Mouse (Mus musculus): ENCODE results near the gene Xpo4. TPM values are rescaled to one million over a fixed set of nuclear protein-coding genes. Genes with fewer than 3 reads are reported as not detected.

Gene Xpo4
- 12.0 TPM in 2 replicates for polyA plus RNA-seq (2015; fragmentation: Nextera tagmentation; extraction: Ambion mirVana)

DNA sequence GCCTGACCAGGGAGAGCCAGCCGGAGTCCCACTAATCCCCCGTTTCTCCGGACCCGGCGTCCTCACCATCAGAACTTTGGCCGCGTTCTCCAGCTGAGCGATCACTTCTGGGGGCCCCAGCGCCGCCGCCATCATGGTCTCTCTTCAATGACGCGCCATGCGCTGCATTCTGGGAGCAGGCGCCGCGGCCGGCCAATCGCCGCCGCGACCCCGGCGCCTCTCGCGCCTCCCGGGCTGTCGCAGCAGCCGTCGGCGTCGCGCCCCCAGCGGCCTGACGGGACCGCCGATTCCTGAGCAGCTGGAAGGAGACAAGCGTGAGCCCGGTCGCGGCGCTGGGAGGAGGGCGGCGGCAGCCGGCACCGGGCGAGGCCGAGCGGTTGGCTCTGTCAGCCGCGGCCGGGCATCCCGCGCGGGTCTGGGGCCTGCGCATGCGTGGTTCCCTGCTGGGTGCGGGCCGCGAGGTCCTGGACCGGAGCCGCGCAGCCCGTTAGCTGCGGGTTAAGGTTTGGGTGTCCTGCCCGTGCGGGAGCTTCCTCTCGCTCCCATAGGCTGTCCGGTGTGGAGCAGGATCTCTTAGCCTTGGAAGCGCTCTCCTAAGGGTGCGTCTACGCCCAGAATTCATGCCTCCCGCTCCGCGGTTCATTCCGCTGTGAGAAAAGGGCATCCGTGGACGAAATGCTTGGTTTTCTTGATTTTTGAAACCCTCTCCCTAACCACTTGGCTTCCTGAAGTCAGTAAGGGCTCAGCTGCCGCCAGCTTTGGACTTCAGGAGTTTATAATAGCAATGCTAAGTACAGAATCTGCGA lies at the start of gene Xpo4:
Gene Xpo4 (minus strand): TSS at position 609 of the 806 bp plus-strand sequence.
- Histone ChIP-seq H3K4me3 (peak within 1 kb of the TSS; percentile 80), H3K4me2 (peak within 1 kb of the TSS; percentile 87), H3K9me3 (no peaks in the 10 kb centered on the region), H3K27me3 (replicated peaks) (no peaks in the 10 kb centered on the region), H3K9ac (peak within 1 kb of the TSS; percentile 92), H3K4me1 (peaks cover 24% of the 10 kb centered on the region), H3K36me3 (peaks cover 4% of the 10 kb centered on the region; the same call in 1 of the 2 replicates), H3K27ac (replicated peaks) (peak within 1 kb of the TSS; percentile 94)
- ATAC-seq (ENCODE audit: extremely low read depth, insufficient number of reproducible peaks, low FRiP score, low TSS enrichment) = peak; percentile 91
- under 1% methylated on average over 76 of the region's 80 CpGs for WGBS

DNA sequence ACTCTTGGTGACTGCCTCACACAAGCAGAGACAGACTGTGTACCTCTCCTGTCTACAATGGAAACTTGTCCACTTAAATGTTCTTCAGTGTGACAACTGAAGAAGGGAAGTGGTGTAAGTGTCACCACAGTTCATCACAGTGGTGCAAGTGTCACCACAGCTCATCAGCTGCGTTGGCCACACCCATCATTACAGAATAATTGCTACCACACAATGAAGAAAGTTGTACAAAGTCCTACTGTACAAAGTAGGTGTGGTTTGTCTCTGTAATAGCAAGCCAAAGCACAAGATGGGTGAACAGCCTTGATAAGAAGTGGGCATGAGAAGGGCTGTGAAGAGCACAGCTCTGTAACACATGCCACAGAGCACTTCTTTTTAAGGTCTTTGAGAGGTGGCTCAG lies 47.7 kb upstream of the Xpo4 start:
- no peak overlapping the region for H3K4me2 ChIP-seq
- no peak overlapping the region for H3K9ac ChIP-seq
- no peaks in the 10 kb centered on the region for H3K27me3 ChIP-seq (replicated peaks)
- peaks cover 24% of the 10 kb centered on the region for H3K36me3 ChIP-seq
- no peak for ATAC-seq (ENCODE audit: extremely low read depth, insufficient number of reproducible peaks, low FRiP score, low TSS enrichment)
- H3K27ac ChIP-seq (replicated peaks) = no peak overlapping the region
- no peaks in the 10 kb centered on the region for H3K9me3 ChIP-seq
- H3K4me3 ChIP-seq = no peak overlapping the region
- WGBS = 80% methylated on average over 1 of the region's 1 CpGs
- peaks cover 45% of the 10 kb centered on the region for H3K4me1 ChIP-seq

- Histone ChIP-seq H3K4me3 (no peak overlapping the region), H3K9me3 (no peaks in the 10 kb centered on the region), H3K27ac (replicated peaks) (no peak overlapping the region), H3K4me2 (no peak overlapping the region), H3K36me3 (peaks cover 18% of the 10 kb centered on the region), H3K27me3 (replicated peaks) (no peaks in the 10 kb centered on the region), H3K9ac (no peak overlapping the region), H3K4me1 (peaks cover 51% of the 10 kb centered on the region)
- WGBS = 84% methylated on average over 6 of the region's 6 CpGs
- no peak for ATAC-seq (ENCODE audit: extremely low read depth, insufficient number of reproducible peaks, low FRiP score, low TSS enrichment)
Observed at GRCm38 (mm10) chr14:57711059-57711458, 45.8 kb upstream of the Xpo4 start.

DNA sequence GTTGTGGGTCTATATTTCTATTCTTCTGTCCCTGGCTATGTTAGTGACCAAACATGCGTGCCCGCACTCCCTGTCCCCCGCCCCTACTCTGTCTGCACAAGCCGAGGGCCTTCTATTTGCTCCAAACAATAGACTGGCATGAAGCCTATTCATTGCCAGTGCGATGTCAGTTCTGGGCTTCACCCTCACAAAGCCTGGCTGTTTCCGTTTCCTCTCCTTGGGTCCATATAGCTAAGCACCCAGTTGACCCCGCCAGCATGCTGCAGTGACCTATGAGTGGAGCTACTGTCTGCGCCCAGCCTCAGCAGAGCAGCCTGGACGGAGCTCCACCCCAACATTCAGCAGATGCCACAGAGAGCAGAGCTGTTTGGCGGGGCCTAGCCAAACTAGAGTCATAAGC lies 43.9 kb upstream of the Xpo4 start:
- Histone ChIP-seq H3K4me2 (peak overlapping the region; percentile 42), H3K9ac (peak overlapping the region; percentile 29; the same call in 1 of the 2 replicates), H3K4me3 (no peak overlapping the region), H3K9me3 (no peaks in the 10 kb centered on the region), H3K27me3 (replicated peaks) (no peaks in the 10 kb centered on the region), H3K4me1 (peaks cover 55% of the 10 kb centered on the region), H3K36me3 (peaks cover 33% of the 10 kb centered on the region), H3K27ac (replicated peaks) (peak overlapping the region; percentile 78)
- 54% methylated on average over 10 of the region's 10 CpGs for WGBS
- no peak; the same call in 1 of the 2 replicates for ATAC-seq (ENCODE audit: extremely low read depth, insufficient number of reproducible peaks, low FRiP score, low TSS enrichment)

GRCm38 (mm10) chr14:57708580-57708979 lies 43.4 kb upstream of the Xpo4 start:
- WGBS = 61% methylated on average over 7 of the region's 7 CpGs
- no peak for ATAC-seq (ENCODE audit: extremely low read depth, insufficient number of reproducible peaks, low FRiP score, low TSS enrichment)
- H3K4me2 ChIP-seq = peak overlapping the region; percentile 42

DNA sequence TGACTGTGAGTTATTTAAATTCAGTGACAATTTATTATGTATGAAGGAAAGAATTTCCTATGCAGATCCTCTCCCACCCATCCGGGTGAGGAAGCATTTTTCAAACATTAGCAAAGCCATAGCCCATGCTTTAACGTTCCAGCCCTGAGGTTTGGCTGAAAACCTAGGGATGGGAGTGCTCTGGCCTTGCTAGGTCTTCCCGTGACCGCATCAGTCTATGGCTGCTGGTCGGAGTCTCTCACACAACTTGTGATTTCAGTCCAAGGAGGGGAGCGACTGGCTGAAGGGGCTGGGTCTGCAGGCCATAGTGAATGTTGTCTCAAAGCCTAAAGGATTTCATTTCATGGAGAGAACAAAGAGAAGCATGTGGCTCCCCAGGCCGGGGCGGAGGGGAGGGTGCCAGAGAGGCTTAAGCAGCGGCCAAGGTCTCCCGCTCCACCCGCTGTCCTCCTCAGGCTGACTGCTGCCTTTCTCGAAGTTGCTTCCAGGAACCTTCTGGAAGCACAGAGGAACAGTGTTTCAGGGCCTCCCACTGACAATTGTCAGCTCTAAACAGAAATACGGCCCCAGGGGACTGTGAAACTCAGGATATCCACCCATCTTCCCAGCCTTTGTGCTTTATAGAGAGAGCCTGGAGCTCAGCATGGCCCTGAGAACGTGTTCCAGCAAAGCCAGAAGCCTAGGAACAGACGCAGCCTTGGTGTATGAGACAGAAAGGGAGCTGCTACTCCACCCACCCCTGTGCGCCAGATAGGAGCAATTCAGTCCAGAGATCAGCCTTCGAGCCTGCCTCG lies 42.1 kb upstream of the Xpo4 start:
- Histone ChIP-seq H3K9me3 (no peaks in the 10 kb centered on the region), H3K4me3 (no peak overlapping the region), H3K9ac (peak overlapping the region; percentile 51), H3K36me3 (peaks cover 35% of the 10 kb centered on the region), H3K4me2 (no peak overlapping the region), H3K27me3 (replicated peaks) (no peaks in the 10 kb centered on the region), H3K4me1 (peaks cover 50% of the 10 kb centered on the region), H3K27ac (replicated peaks) (peak overlapping the region; percentile 58)
- 67% methylated on average over 18 of the region's 18 CpGs for WGBS
- ATAC-seq (ENCODE audit: extremely low read depth, insufficient number of reproducible peaks, low FRiP score, low TSS enrichment) = no peak

More at GRCm38 (mm10) chr14:57708580-57708979, 43.4 kb upstream of the Xpo4 start:
- H3K27me3 ChIP-seq (replicated peaks) = no peaks in the 10 kb centered on the region
- no peak overlapping the region; the same call in 1 of the 2 replicates for H3K4me3 ChIP-seq
- peaks cover 32% of the 10 kb centered on the region for H3K36me3 ChIP-seq
- peak overlapping the region; percentile 50; the same call in 1 of the 2 replicates for H3K9ac ChIP-seq
- peaks cover 55% of the 10 kb centered on the region for H3K4me1 ChIP-seq
- H3K9me3 ChIP-seq = no peaks in the 10 kb centered on the region
- peak overlapping the region; percentile 78 for H3K27ac ChIP-seq (replicated peaks)

- no peak for ATAC-seq (ENCODE audit: extremely low read depth, insufficient number of reproducible peaks, low FRiP score, low TSS enrichment)
- Histone ChIP-seq H3K27me3 (replicated peaks) (no peaks in the 10 kb centered on the region), H3K9ac (no peak overlapping the region), H3K4me3 (no peak overlapping the region), H3K4me2 (no peak overlapping the region), H3K36me3 (peaks cover 41% of the 10 kb centered on the region), H3K4me1 (peaks cover 50% of the 10 kb centered on the region), H3K27ac (replicated peaks) (0 out of 2 replicates have a peak overlapping the region, but pooled peaks have one; percentile 8), H3K9me3 (no peaks in the 10 kb centered on the region)
- WGBS = 83% methylated on average over 4 of the region's 4 CpGs
Observed at GRCm38 (mm10) chr14:57706760-57707099, 41.5 kb upstream of the Xpo4 start.

- H3K4me3 ChIP-seq = no peak overlapping the region
- no peak overlapping the region for H3K27ac ChIP-seq (replicated peaks)
- no peak for ATAC-seq (ENCODE audit: extremely low read depth, insufficient number of reproducible peaks, low FRiP score, low TSS enrichment)
- H3K27me3 ChIP-seq (replicated peaks) = no peaks in the 10 kb centered on the region
- H3K36me3 ChIP-seq = peaks cover 44% of the 10 kb centered on the region
- H3K4me1 ChIP-seq = peaks cover 45% of the 10 kb centered on the region
- no peak overlapping the region for H3K9ac ChIP-seq
- no peaks in the 10 kb centered on the region for H3K9me3 ChIP-seq
- H3K4me2 ChIP-seq = no peak overlapping the region
- WGBS = 83% methylated on average over 4 of the region's 4 CpGs
Observed at GRCm38 (mm10) chr14:57705759-57706158, 40.5 kb upstream of the Xpo4 start.

- H3K36me3 ChIP-seq = peaks cover 51% of the 10 kb centered on the region
- no peaks in the 10 kb centered on the region for H3K27me3 ChIP-seq (replicated peaks)
- H3K9ac ChIP-seq = no peak overlapping the region
- H3K4me3 ChIP-seq = no peak overlapping the region
- H3K9me3 ChIP-seq = no peaks in the 10 kb centered on the region
- no peak for ATAC-seq (ENCODE audit: extremely low read depth, insufficient number of reproducible peaks, low FRiP score, low TSS enrichment)
- H3K4me2 ChIP-seq = no peak overlapping the region
- WGBS = 74% methylated on average over 4 of the region's 4 CpGs
- H3K4me1 ChIP-seq = peaks cover 40% of the 10 kb centered on the region
- no peak overlapping the region for H3K27ac ChIP-seq (replicated peaks)
Observed at GRCm38 (mm10) chr14:57705075-57705474, 39.8 kb upstream of the Xpo4 start.

- H3K27me3 ChIP-seq (replicated peaks) = no peaks in the 10 kb centered on the region
- H3K4me3 ChIP-seq = no peak overlapping the region
- H3K9me3 ChIP-seq = no peaks in the 10 kb centered on the region
- no peak overlapping the region for H3K9ac ChIP-seq
- 71% methylated on average over 12 of the region's 12 CpGs for WGBS
- peaks cover 10% of the 10 kb centered on the region; the same call in 1 of the 2 replicates for H3K4me1 ChIP-seq
- H3K4me2 ChIP-seq = no peak overlapping the region
- H3K36me3 ChIP-seq = peaks cover 74% of the 10 kb centered on the region
- H3K27ac ChIP-seq (replicated peaks) = peak overlapping the region; percentile 53; the same call in 1 of the 2 replicates
- no peak for ATAC-seq (ENCODE audit: extremely low read depth, insufficient number of reproducible peaks, low FRiP score, low TSS enrichment)
Observed at GRCm38 (mm10) chr14:57701915-57702477, 36.8 kb upstream of the Xpo4 start.

GRCm38 (mm10) chr14:57699461-57699970 lies 34.3 kb upstream of the Xpo4 start:
- no peak overlapping the region for H3K4me3 ChIP-seq
- no peaks in the 10 kb centered on the region for H3K9me3 ChIP-seq
- H3K27me3 ChIP-seq (replicated peaks) = no peaks in the 10 kb centered on the region
- H3K9ac ChIP-seq = no peak overlapping the region
- no peak for ATAC-seq (ENCODE audit: extremely low read depth, insufficient number of reproducible peaks, low FRiP score, low TSS enrichment)
- H3K36me3 ChIP-seq = peaks cover 77% of the 10 kb centered on the region
- 93% methylated on average over 33 of the region's 33 CpGs for WGBS
- no peak overlapping the region for H3K4me2 ChIP-seq
- H3K4me1 ChIP-seq = no peaks in the 10 kb centered on the region
- H3K27ac ChIP-seq (replicated peaks) = no peak overlapping the region
